Comparison of ENCODE assay signal across 8 mouse cellular contexts in genomic region chr8:79374410-79374809, GRCm38 (mm10). TPM values are rescaled to one million over a fixed set of nuclear protein-coding genes. Genes with fewer than 3 reads are reported as not detected.
A peak's percentile ranks its signal among the peaks of the same experiment; 100 is the strongest.
DNase-seq lines count a peak whose midpoint lies in the region; ATAC-seq and TF ChIP-seq lines count a peak whose summit lies in the region.

No protein-coding gene starts in this region.

- H3K4me2 ChIP-seq in forebrain, embryonic 13.5 days: no peak overlapping the region
- no peak overlapping the region for H3K4me2 ChIP-seq in forebrain, postnatal 0 days (ENCODE audit: low read depth)
- H3K4me2 ChIP-seq in lung, embryonic 15.5 days: peak overlapping the region; percentile 2; the same call in 1 of the 2 replicates
- H3K4me2 ChIP-seq in heart, embryonic 14.5 days (ENCODE audit: low read length): peak overlapping the region; percentile 37

- peaks cover 33% of the 10 kb centered on the region for H3K4me1 ChIP-seq in forebrain, embryonic 13.5 days
- peaks cover 3% of the 10 kb centered on the region; the same call in 1 of the 2 replicates for H3K4me1 ChIP-seq in forebrain, postnatal 0 days (ENCODE audit: insufficient read depth)
- peaks cover 45% of the 10 kb centered on the region for H3K4me1 ChIP-seq in lung, embryonic 15.5 days
- H3K4me1 ChIP-seq in heart, embryonic 14.5 days (ENCODE audit: control insufficient read depth in 2 of 2, insufficient read depth in 2 of 2, low read length in 2 of 2): peaks cover 13 to 46% of the 10 kb centered on the region in 2 experiments

- no peak for TF ChIP-seq CTCF in forebrain, postnatal 0 days (IDR thresholded peaks at IDR 0.05; ENCODE audit: low read depth)

- no peak for DNase-seq in forebrain, postnatal 0 days
- no peak for DNase-seq in lung, postnatal 14 days
- DNase-seq in adrenal gland, adult 2 months: no peak
- DNase-seq in urinary bladder, postnatal 25 days (ENCODE audit: low spot score): no peak

- H3K4me3 ChIP-seq in forebrain, embryonic 13.5 days: no peak overlapping the region
- H3K4me3 ChIP-seq in forebrain, postnatal 0 days (ENCODE audit: low read depth, low read length): no peak overlapping the region
- no peak overlapping the region for H3K4me3 ChIP-seq in lung, embryonic 15.5 days
- H3K4me3 ChIP-seq in heart, embryonic 14.5 days (ENCODE audit: control insufficient read depth in 1 of 2, insufficient read depth in 1 of 2, low read depth in 1 of 2, low read length in 2 of 2): no peak overlapping the region

- ATAC-seq in forebrain, embryonic 13.5 days: peak; percentile 30; the same call in 1 of the 2 replicates
- ATAC-seq in forebrain, postnatal 0 days: no peak
- ATAC-seq in lung, embryonic 15.5 days (ENCODE audit: borderline replicate concordance, extremely low read depth, low FRiP score, low TSS enrichment): no peak
- ATAC-seq in heart, embryonic 14.5 days (ENCODE audit: insufficient number of reproducible peaks, insufficient read depth, low FRiP score, low read depth): no peak
- peak; percentile 32; the same call in 1 of the 2 replicates for ATAC-seq in megakaryocyte progenitor cell, adult 5-6 weeks (replicated peaks; ENCODE audit: poor library complexity)

- 73% methylated on average over 5 of the region's 5 CpGs for WGBS in forebrain, embryonic 13.5 days
- 55% methylated on average over 5 of the region's 5 CpGs for WGBS in forebrain, postnatal 0 days
- WGBS in lung, embryonic 15.5 days: 33% methylated on average over 5 of the region's 5 CpGs
- WGBS in heart, embryonic 14.5 days: 23% methylated on average over 5 of the region's 5 CpGs

- no peaks in the 10 kb centered on the region for H3K9me3 ChIP-seq in forebrain, embryonic 13.5 days (replicated peaks)
- no peaks in the 10 kb centered on the region for H3K9me3 ChIP-seq in forebrain, postnatal 0 days (ENCODE audit: low read length)
- no peaks in the 10 kb centered on the region for H3K9me3 ChIP-seq in lung, embryonic 15.5 days
- H3K9me3 ChIP-seq in heart, embryonic 14.5 days (ENCODE audit: control insufficient read depth, low read length): no peaks in the 10 kb centered on the region

- no peak overlapping the region for H3K9ac ChIP-seq in forebrain, embryonic 13.5 days
- no peak overlapping the region for H3K9ac ChIP-seq in forebrain, postnatal 0 days
- no peak overlapping the region for H3K9ac ChIP-seq in lung, embryonic 15.5 days
- H3K9ac ChIP-seq in heart, embryonic 14.5 days (ENCODE audit: low read length): no peak overlapping the region

- no peak overlapping the region for H3K27ac ChIP-seq in forebrain, embryonic 13.5 days
- no peak overlapping the region for H3K27ac ChIP-seq in forebrain, postnatal 0 days (ENCODE audit: low read depth, low read length)
- peak overlapping the region; percentile 61; the same call in 1 of the 2 replicates for H3K27ac ChIP-seq in lung, embryonic 15.5 days
- H3K27ac ChIP-seq in heart, embryonic 14.5 days (replicated peaks in 1 of 2; ENCODE audit: control insufficient read depth in 1 of 2, insufficient read depth in 1 of 2, low read depth in 2 of 2, low read length in 2 of 2): peak overlapping the region; percentile 12 to 68; a peak in 3 of 4 replicates

- peaks cover 31% of the 10 kb centered on the region for H3K36me3 ChIP-seq in forebrain, embryonic 13.5 days (ENCODE audit: poor library complexity, severe bottlenecking)
- H3K36me3 ChIP-seq in forebrain, postnatal 0 days (ENCODE audit: insufficient read depth): peaks cover 16% of the 10 kb centered on the region
- peaks cover 25% of the 10 kb centered on the region for H3K36me3 ChIP-seq in lung, embryonic 15.5 days
- peaks cover 32% of the 10 kb centered on the region for H3K36me3 ChIP-seq in heart, embryonic 14.5 days (ENCODE audit: control insufficient read depth, insufficient read depth, low read length)

- no peaks in the 10 kb centered on the region for H3K27me3 ChIP-seq in forebrain, embryonic 13.5 days
- no peaks in the 10 kb centered on the region for H3K27me3 ChIP-seq in forebrain, postnatal 0 days (ENCODE audit: insufficient read depth, low read length)
- H3K27me3 ChIP-seq in lung, embryonic 15.5 days: no peaks in the 10 kb centered on the region
- no peaks in the 10 kb centered on the region for H3K27me3 ChIP-seq in heart, embryonic 14.5 days (ENCODE audit: control insufficient read depth, insufficient read depth, low read length)

RNA-seq across cellular contexts. Expression of gene Smad1, which starts 24.9 kb away (rescaled TPM):
- 49.5 and 50.9 TPM in 2 replicates for polyA plus RNA-seq in forebrain, embryonic 13.5 days (2015; fragmentation: Nextera tagmentation; extraction: Ambion mirVana)
- total RNA-seq in forebrain, postnatal 0 days (2014; rRNA removed): 62.6 and 80.1 TPM in 2 replicates
- 49.7 and 57.1 TPM in 2 replicates for polyA plus RNA-seq in forebrain, postnatal 0 days (2015; fragmentation: Nextera tagmentation; extraction: Ambion mirVana)
- 36.1 and 38.5 TPM in 2 replicates for polyA plus RNA-seq in lung, embryonic 15.5 days (2015; fragmentation: Nextera tagmentation; extraction: Ambion mirVana)
- polyA plus RNA-seq in heart, embryonic 14.5 days (2014; fragmentation: Nextera tagmentation; extraction: Ambion mirVana): 26.1 and 27.2 TPM in 2 replicates
- 12.7 and 15.2 TPM in 2 replicates for total RNA-seq in megakaryocyte progenitor cell, adult 5-6 weeks (2015)
- 12.0 and 15.2 TPM in 2 replicates for total RNA-seq in megakaryocyte progenitor cell, adult 5-6 weeks (2017)
- 10 to 100 TPM; 24.2 to 30.4 TPM for total RNA-seq in adrenal gland, adult 2 months (2021)
- 41.3 and 45.2 TPM in 2 replicates for polyA plus RNA-seq in adrenal gland, adult 2 months (2012; rRNA removed)

Comparison
In these comparisons a context has a peak if more than half of its experiments do, and no peak if none do; other contexts are left out.
1. ATAC-seq: peak in forebrain, embryonic 13.5 days (single experiment) and megakaryocyte progenitor cell, adult 5-6 weeks (single experiment); none in forebrain, postnatal 0 days (single experiment), lung, embryonic 15.5 days (single experiment) and heart, embryonic 14.5 days (single experiment).
2. H3K27ac ChIP-seq: peak in lung, embryonic 15.5 days (single experiment) and heart, embryonic 14.5 days (2 of 2); none in forebrain, embryonic 13.5 days (single experiment) and forebrain, postnatal 0 days (single experiment).
3. H3K4me2 ChIP-seq: peak in lung, embryonic 15.5 days (single experiment) and heart, embryonic 14.5 days (single experiment); none in forebrain, embryonic 13.5 days (single experiment) and forebrain, postnatal 0 days (single experiment).